Mouse (Mus musculus): ENCODE results near the gene Ngef.

DNA sequence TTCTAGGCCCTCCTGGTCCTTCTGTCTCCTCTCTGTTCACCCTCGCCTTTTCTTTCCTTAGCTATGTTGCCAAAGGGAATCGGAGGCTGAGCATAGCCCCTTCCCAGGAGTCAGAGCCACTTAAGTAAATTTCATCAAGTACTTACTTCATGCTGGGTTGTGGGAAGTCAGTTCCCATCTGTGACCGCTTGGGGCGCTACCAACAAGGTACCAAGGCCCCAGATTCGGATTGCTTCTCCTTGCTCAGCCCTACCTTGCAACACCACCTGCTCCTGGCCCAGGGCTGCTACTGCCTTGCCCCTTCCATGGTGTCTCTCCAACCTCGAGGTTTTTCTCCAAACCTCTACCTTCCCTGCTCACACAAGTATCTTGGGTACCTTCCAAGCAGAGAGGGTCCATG, 5.3 kb downstream of the Ngef start:
- TF ChIP-seq USF2 (IDR thresholded peaks at IDR 0.05; ENCODE audit: borderline replicate concordance in 1 of 2, insufficient read depth in 1 of 2, low read depth in 1 of 2, low read length in 2 of 2): no peak
- TF ChIP-seq POLR2A (IDR thresholded peaks at IDR 0.05; ENCODE audit: control insufficient read depth in 1 of 2, insufficient read depth in 1 of 2, low read depth in 1 of 2, low read length in 2 of 2, poor library complexity in 1 of 2): no peak
- peak; percentile 72 to 86 (median 81) for TF ChIP-seq CTCF (IDR thresholded peaks at IDR 0.05 in 2 of 3, conservative IDR thresholded peaks at IDR 0.05 in 1 of 3; ENCODE audit: control insufficient read depth in 1 of 3, insufficient read depth in 1 of 3, low read depth in 2 of 3, low read length in 3 of 3, poor library complexity in 1 of 3, severe bottlenecking in 1 of 3)

All from MEL (cell line).